Mouse (Mus musculus) R1 (cell line): ENCODE results near the gene Mbnl2.
A peak's percentile ranks its signal among the peaks of the same experiment; 100 is the strongest.

Experiments
- DNase-seq: peaks from one replicate; pipeline ENCODE4 v3.0.0-alpha.2; 2018; ENCODE audit warnings: low read depth, low spot score

The Mbnl2 gene

DNA sequence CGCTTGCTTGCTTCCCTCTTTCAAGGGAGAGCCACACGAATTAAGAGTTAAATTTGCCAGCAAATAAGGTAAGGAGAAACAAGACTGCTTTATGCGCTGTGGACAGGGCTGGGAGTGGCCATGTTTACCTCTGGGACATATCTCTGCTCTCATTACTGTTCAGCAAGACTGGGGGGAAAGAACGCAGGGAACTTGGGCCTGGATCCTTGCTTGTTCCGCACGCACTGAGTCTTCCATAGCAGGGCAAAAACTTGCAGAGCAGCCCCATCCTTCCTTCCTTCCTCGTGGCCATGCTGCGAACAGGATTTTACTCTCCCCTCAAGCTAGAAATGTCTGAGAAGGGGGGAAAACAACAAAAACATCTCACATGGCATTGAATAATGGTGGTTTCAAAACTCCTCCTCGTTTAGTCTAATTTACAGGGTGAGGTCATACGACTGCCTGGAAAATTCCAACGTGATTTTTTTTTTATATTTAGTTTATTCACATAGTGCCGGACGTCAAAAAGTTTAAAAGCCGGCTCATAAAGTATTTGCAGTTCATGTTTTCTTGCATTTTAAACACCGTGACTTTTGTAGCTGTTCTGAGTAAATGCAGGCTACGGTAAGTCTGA lies 21.8 kb downstream of the Mbnl2 start:
- no peak for DNase-seq

GRCm38 (mm10) chr14:120297833-120298232 lies 22.4 kb downstream of the Mbnl2 start:
- no peak for DNase-seq

DNA sequence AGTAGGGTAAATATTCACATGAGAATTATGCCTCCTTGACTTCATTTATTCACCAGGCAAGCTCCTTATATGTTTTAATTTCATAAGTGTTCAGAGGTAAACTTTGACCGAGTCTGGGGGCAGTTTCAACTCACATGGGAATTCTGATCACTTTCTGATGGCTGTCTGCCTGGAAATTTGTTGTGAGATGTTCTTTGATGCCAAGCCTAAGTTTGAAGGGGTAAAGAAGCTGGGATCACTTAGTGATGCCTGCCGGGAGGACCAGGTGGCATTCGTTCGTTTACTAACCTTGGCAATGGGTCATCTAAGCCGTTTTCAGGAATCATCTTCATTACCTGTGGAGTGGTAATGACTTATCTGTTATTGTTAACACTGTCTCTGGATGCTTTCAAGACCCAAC lies 23.0 kb downstream of the Mbnl2 start:
- no peak for DNase-seq

DNA sequence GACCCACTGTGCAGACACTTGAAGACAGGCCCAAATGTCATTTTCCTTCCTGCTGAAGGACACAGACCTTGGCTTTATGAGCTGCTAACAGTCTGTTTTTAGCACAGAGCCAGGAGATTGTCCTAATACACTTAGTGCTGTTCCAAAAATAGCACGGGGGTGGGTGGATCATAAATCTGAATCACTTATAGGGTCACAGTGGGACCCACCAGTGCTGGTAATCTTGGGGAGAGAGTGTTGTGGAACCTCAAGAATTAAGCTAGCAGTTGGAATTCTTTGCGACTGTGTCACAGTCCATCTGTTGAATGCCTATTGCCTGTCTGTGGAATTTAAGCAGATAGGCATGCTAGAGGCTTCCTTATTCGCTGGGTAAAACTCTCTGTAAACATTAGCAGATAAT lies 24.2 kb downstream of the Mbnl2 start:
- no peak for DNase-seq

DNA sequence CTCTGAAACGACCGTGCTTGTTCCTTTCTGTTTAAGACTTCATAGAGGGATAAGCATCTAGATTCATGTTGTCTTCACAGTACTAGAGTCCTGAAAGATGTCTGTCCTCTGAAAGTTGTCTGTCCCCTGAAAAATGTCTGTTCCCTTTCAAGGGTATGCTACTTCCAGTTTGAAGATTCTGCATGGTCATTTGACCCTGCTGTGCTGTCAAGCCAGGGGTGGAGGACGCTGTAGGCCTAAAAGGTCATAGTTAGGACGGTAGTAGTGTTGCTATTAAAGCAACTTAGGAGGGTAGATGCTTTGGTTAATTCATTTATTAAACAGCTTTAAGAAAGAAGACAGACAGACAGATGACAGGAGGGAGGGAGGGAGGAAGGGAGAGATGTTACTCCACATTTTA lies 24.7 kb downstream of the Mbnl2 start:
- no peak for DNase-seq

DNA sequence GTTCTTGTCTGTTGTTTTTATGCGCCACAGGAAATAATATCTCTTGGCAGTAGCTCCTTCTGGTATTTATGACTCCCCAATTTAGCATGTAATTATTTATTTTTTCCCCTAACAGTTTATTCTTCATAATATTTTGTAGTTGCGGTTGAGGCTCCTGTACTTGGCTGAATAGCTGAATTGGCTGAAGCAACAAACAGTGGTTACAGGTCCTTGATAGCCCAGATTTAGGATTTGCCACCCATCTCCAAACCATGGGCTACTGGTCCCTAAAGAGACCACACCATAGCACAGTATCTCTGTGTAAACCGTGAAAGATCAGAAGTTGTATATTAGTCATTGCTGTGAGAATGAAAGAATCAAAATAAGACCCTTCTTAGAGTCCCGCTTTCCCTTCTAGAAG lies 25.3 kb downstream of the Mbnl2 start:
- no peak for DNase-seq

DNA sequence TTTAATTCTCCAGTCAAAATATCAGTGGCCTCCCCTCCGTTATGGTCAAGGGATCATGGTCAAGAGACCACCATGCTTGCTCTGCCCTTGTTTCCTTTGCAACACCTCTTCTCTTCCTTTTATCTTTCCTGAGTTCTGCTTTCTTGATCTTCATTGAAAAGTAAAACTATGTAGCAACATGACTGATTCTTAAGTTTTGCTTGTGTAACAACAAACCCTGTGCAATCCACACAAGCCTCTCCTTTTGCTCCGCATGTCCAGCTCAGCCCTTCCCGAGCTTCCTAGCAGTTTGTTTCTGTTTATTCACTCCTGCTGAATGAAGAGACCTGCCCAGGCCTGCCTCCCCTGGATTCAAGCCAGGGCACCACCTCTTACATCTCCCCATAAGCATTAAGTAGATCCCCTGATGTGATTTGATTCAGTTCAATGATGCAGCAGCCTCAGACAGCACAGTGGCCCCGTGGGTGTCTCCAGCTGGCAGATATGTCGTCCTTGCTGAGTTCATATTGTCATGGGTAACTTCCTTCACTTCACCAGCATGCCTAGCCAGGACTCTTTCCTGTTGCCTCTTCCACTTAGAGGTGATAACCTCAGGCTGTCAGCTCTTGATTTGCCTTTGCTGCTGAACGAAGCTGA lies 27.6 kb downstream of the Mbnl2 start:
- peak; percentile 82 for DNase-seq

- peak; percentile 90 for DNase-seq
Observed at GRCm38 (mm10) chr14:120306229-120306628, 30.8 kb downstream of the Mbnl2 start.

DNA sequence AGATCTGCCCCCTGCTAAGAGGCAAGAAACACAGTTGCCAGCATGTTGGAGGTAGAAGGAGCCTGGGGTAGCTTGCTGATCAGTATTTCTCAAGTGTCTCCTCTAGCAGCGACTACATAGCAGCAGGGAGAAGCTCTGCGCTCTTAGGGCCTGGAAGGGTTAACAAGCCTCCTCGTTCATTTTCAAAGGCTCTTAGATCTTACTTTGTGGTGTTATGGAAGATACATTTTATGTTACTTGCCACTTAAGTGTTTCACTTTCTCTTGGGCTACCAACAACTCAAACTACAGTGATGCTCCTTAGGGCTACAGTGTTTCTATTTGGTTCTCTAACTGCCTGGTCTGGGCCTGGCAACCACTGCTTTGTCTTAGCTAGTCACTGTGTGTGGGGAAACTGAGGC lies 31.9 kb downstream of the Mbnl2 start:
- no peak for DNase-seq

DNA sequence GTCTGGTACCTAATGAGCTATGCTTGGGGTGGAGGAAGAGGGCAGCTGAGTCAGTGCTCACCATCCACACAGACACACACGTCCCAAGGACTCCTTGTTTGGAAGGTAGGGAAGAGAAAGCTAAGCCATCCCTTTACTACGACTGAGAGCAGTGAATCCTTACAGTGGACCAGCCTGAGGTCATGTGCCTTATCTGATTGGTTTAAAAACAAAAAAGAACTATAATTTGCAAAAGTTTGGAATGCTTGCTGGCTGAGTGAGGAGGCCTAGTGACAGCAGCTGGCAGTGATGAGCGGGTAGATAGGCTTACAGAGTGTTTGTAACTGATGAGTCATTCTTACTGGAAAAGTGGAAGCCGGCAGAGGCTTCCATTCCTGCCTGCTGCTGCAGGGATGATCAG lies 32.5 kb downstream of the Mbnl2 start:
- no peak for DNase-seq

GRCm38 (mm10) chr14:120309691-120310090 lies 34.2 kb downstream of the Mbnl2 start:
- DNase-seq: peak; percentile 61

DNA sequence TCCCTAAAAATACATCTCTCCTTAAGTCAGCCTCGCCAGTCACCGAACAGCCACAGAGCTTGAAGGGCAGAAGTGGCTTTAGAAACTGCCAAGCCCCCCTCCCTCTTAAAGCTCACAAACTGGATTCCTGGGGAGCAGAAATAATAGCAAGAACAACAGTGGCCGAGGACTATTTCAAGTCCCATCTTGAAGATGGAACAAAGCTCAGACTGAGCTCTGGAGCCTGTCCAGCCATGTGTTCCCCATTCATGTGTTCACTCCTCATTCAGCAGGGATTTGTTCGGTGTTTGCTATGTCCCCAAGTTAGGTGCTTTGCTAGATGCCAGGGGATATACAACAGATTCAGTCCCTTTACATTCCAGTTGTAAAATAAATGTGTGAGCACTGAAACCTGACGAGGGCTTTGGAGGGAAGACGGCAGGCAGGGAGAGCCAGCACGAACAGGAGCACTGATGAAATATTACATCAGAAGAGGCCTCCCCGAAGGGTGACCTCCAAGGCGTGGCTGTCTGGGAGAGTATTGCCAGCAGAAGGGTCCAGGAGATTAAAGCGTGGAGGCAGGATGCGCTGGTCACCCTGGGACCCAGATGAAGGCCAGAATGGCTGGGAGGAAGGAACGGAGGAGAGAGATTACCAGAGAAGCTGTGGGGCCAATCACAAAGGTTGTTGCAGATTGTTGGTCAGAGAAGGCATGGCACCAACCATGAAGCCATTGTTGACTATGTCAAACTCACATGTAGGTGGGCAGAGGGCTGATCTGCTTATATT lies 36.0 kb downstream of the Mbnl2 start:
- DNase-seq: no peak

- peak; percentile 76 for DNase-seq
Observed at GRCm38 (mm10) chr14:120312661-120313406, 37.4 kb downstream of the Mbnl2 start.

GRCm38 (mm10) chr14:120313466-120313865 lies 38.0 kb downstream of the Mbnl2 start:
- peak; percentile 29 for DNase-seq

DNA sequence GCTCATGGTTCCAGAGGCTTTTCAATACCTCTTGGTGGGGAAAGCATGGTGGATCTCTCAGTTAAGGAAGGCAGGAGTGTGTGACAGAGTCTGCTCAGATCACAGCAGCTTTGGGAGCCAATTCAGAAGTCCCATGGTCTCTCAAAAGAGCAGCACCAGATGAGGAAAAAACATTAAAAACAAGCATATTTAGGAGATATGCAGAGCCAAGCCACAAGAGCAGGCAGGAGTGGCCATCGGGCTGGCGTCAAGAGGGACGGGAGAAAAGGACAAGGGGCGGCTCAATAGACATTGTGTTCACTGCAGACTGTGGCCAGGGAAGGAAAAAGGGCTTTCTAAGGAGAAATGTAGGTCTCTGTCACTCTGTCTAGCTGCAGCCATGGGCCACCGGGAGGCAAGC lies 40.3 kb downstream of the Mbnl2 start:
- no peak for DNase-seq

GRCm38 (mm10) chr14:120318326-120318935 lies 43.0 kb downstream of the Mbnl2 start:
- peak; percentile 68 for DNase-seq

DNA sequence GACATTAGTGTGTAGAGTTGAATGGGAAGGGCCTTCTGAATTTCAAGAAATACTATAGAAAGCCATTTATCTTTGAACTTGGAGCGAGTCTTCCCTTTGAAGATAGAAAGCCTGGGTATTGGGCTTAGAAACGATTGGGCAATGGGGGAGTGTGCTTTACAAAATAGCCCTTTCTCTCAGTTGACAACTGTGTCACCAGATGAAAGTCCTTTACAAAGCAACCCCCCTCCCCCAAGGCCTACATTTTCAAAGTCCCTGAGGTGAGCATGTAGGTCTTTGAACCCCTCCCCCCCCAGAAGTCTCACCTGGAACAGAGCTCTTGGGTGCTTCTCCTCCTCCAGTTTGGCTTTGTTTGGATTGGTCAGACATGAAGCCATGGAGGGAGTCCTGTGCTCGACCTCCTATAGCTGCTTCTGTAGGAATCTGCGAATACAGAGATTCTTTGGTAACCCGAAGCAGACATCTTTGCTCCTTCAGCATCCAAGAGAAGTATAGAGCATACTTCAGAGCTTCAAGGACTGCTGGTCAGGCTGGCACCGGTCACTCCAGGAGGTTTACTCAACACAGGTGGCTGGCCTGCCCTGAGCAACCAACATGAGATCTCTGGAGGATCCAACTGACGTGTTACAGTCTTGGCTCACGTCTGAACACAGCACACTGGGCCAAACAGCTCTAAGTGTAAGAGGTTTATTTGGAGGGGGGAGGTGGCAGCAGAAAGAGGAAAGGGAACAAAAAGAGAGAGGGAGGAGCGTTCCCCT lies 43.7 kb downstream of the Mbnl2 start:
- no peak for DNase-seq

DNA sequence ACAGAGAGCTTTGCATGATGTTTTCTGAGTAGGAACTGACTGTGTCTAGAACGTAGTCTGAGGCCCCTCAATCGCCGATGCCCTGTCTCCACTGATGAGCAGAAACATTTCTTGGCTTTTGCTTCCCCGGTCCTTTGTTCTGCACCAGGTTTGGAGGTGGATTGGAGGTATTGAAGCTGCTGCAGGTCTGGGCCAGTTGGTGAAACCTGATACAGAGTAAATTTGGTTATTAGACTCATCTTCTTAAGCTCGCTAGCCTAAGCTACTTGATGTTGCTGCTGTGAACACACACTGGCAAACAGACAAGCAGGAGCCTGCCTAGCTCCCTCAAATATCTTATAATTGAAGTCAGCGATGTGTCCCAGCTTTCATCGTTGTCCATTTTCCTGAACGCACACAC lies 46.6 kb downstream of the Mbnl2 start:
- no peak for DNase-seq

DNA sequence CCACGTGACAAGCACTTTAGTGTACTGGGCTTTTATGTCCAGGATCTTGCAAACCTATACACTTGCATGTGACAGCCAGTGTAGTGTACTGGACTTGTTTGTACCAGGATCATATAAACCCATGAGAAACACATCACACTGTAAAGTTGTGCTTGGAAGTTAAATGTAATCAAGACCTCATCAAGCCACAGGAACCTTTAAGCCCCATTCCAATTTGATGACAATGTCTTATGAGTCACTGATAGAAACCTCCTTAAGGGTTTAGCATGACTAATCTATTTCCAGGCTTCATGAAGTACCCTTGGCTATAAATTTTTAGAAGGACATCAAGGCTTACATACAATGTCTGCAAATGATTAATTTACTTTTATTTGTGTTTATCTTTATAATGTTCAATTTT lies 47.6 kb downstream of the Mbnl2 start:
- DNase-seq: no peak

GRCm38 (mm10) chr14:120324061-120324791 lies 48.8 kb downstream of the Mbnl2 start:
- DNase-seq: no peak
